Mouse (Mus musculus) inflammation-experienced regulatory T-cells, adult 16 weeks (primary cell): ENCODE measurements around the gene Lancl2. TPM values are rescaled to one million over a fixed set of nuclear protein-coding genes. Genes with fewer than 3 reads are reported as not detected.

Experiments used
- polyA plus RNA-seq: library from polyadenylated mRNA; unstranded; fragments of 100-300 nt; shearing (Covaris generic); gene quantifications from one replicate; pipeline ENCODE4 v1.2.1, GENCODE M21; 2017

Gene Lancl2
- 8.4 TPM for polyA plus RNA-seq

GRCm38 (mm10) chr6:57702376-57702742 is at the start of gene Lancl2:
Gene Lancl2, plus strand, starts transcription at chr6:57702540.

GRCm38 (mm10) chr6:57691467-57692261 is 10.7 kb upstream of the Lancl2 start, which contains the start of gene Pyurf:
Gene Pyurf, minus strand, starts transcription at chr6:57692078.

Other genes with a start within 250 kb of the Lancl2 start
- 16.9 TPM for gene Ppm1k, start 167.1 kb upstream of the Lancl2 start, polyA plus RNA-seq
- gene Herc6, start 121.5 kb upstream of the Lancl2 start, polyA plus RNA-seq: 37.7 TPM
- gene Pyurf, start 10.5 kb upstream of the Lancl2 start, polyA plus RNA-seq: 8.0 TPM
- 24.1 TPM for gene Vopp1, start 122.6 kb downstream of the Lancl2 start, polyA plus RNA-seq
- not detected for gene Vmn1r21, start 147.8 kb downstream of the Lancl2 start, polyA plus RNA-seq
- gene Vmn1r22, start 205.5 kb downstream of the Lancl2 start, polyA plus RNA-seq: not detected
- gene Vmn1r23, start 224.3 kb downstream of the Lancl2 start, polyA plus RNA-seq: not detected